Mouse (Mus musculus) small intestine, adult 2 months (tissue): ENCODE data around the gene Tubb4a.

ENCODE experiments used
- CTCF ChIP-seq: fragments of 200-500 bp; IDR thresholded peaks from 2 replicates; pipeline ENCODE4 v1.5.1; 2012; ENCODE audit warnings: low read depth, mild to moderate bottlenecking, control low read depth, inconsistent platforms, low read length, moderate library complexity, mixed read lengths; ENCODE audit not compliant: insufficient replicate concordance, insufficient read length; ENCODE audit errors: extremely low read depth
- POLR2A ChIP-seq: fragments of 200-500 bp; IDR thresholded peaks from 2 replicates; pipeline ENCODE4 v1.6.1; 2012; ENCODE audit warnings: low read depth, mild to moderate bottlenecking, control low read depth, inconsistent platforms, low read length, moderate library complexity

DNA sequence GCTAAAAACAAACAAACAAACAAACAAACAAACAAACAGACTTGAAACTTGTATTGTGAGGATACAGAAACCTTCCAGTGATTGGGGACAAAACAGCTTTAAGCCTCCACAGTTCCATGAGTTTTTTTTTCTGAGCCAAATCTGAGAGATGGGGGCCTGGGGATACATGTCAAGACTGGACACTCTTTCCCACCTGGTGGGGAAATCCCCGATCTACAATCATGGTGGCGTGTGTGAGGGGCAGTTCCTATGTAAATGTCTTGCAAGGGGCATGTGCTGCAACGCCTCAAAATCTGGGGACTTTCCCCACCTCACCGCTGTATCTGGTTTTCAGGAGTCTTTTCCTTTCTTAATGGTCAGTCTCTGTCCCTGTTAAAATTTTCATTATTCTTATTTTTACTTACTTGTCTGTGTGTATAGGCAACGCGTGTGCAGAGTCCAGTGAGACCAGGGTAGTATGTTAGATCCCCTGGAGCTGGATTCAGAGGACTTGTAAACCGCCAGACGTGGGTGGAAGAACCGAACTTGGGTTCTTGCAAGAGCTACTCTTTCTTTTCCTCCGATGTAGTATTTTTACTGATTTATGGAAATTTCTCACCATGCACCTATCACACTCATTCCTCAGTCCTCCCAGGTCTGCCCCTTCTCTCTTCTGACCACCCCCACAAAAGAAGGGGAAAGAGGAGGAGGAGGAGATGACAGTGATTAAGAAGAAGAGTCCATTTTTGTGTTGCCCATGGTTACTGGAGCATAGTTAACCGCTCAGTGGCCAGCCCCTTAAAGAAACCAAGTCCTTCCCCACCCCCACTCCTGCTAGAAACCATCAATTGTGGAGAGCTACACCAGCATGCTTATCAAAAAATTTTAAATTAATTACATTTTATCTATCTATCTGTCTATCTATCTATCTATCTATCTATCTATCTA is 35.9 kb upstream of the Tubb4a start:
- TF ChIP-seq CTCF (no peak), POLR2A (no peak)
